Mouse (Mus musculus): ENCODE measurements around the gene Paf1.

GRCm38 (mm10) chr7:28401942-28402341, 9.2 kb downstream of the Paf1 start:
- TF ChIP-seq CTCF (IDR thresholded peaks at IDR 0.05; ENCODE audit: low read depth) (no peak), EP300 (IDR thresholded peaks at IDR 0.05; ENCODE audit: low read depth) (no peak)

Measured in liver, embryonic 14.5 days (tissue).